Mouse (Mus musculus) midbrain, embryonic 16.5 days (tissue): ENCODE data around the gene Pax3. TPM values are rescaled to one million over a fixed set of nuclear protein-coding genes. Genes with fewer than 3 reads are reported as not detected.

Experiments
- ATAC-seq: fragments of 200-750 bp; cut with Nextera tagmentation; 2 replicates; pipeline ENCODE4 v1.8.0; 2017; ENCODE audit warnings: moderate TSS enrichment
- H3K27ac ChIP-seq: fragments of 300-500 bp; sonication (generic); 2 replicates; pipeline ENCODE4 v1.5.1; 2014; ENCODE audit warnings: mild to moderate bottlenecking, low read length, mixed read lengths
- H3K27me3 ChIP-seq: fragments of 300-500 bp; sonication (generic); 2 replicates; pipeline ENCODE4 v1.6.1; 2014; ENCODE audit warnings: low read depth, low read length, mixed read lengths; ENCODE audit not compliant: control insufficient read depth, insufficient read depth
- H3K36me3 ChIP-seq: fragments of 300-500 bp; sonication (generic); 2 replicates; pipeline ENCODE4 v1.6.1; 2014; ENCODE audit warnings: mild to moderate bottlenecking, low read length, moderate library complexity, mixed read lengths; ENCODE audit not compliant: control insufficient read depth, insufficient read depth
- H3K4me1 ChIP-seq: fragments of 300-500 bp; sonication (generic); 2 replicates; pipeline ENCODE4 v1.6.1; 2014; ENCODE audit warnings: mild to moderate bottlenecking, low read length, mixed read lengths; ENCODE audit not compliant: control insufficient read depth, insufficient read depth
- H3K4me2 ChIP-seq: fragments of 300-500 bp; sonication (generic); 2 replicates; pipeline ENCODE4 v1.6.1; 2014; ENCODE audit warnings: mild to moderate bottlenecking, low read length, mixed read lengths
- H3K4me3 ChIP-seq: fragments of 300-500 bp; sonication (generic); 2 replicates; pipeline ENCODE4 v1.5.1; 2014; ENCODE audit warnings: low read depth, mild to moderate bottlenecking, low read length, moderate library complexity, mixed read lengths
- H3K9ac ChIP-seq: fragments of 300-500 bp; sonication (generic); 2 replicates; pipeline ENCODE4 v1.6.1; 2014; ENCODE audit warnings: low read depth, low read length, mixed read lengths
- H3K9me3 ChIP-seq: fragments of 300-500 bp; sonication (generic); replicated peaks from 2 replicates; pipeline ENCODE4 v1.6.1; 2014; ENCODE audit warnings: mild to moderate bottlenecking, low read length, mixed read lengths; ENCODE audit not compliant: control insufficient read depth, poor library complexity, severe bottlenecking
- WGBS: fragments of 180-500 bp; shearing (Covaris S2); extraction: QIAGEN DNeasy Blood & Tissue Kit; methylation state at CpG from one replicate; pipeline ENCODE4 v1.1.7; 2014; 5-methylcytosine and 5-hydroxymethylcytosine counted together
- polyA plus RNA-seq: library from polyadenylated mRNA; unstranded; fragments of >200 nt; fragmentation: Nextera tagmentation; extraction: Ambion mirVana; gene quantifications from 2 replicates; pipeline ENCODE4 v1.2.1, GENCODE M21; 2015

Gene Pax3
- polyA plus RNA-seq, 1 experiment from 2014 or later, result 8.4 TPM

- H3K36me3 ChIP-seq, result no peaks in the 10 kb centered on the region
- H3K4me2 ChIP-seq, result 0 out of 2 replicates have a peak overlapping the region, but pooled peaks have one; percentile 14
- no peak overlapping the region for H3K9ac ChIP-seq
- H3K4me3 ChIP-seq, result peak overlapping the region; percentile 36
- H3K9me3 ChIP-seq, result no peaks in the 10 kb centered on the region
- no peak overlapping the region for H3K27ac ChIP-seq
- peaks cover 7% of the 10 kb centered on the region; the same call in 1 of the 2 replicates for H3K4me1 ChIP-seq
- no peak for ATAC-seq
- 9% methylated on average over 6 of the region's 6 CpGs for WGBS
- peaks cover 55% of the 10 kb centered on the region for H3K27me3 ChIP-seq
Observed at GRCm38 (mm10) chr1:78194381-78195047, 2.4 kb downstream of the Pax3 start.

- peaks cover 50% of the 10 kb centered on the region for H3K27me3 ChIP-seq
- WGBS, result 3% methylated on average over 20 of the region's 20 CpGs
- no peaks in the 10 kb centered on the region for H3K36me3 ChIP-seq
- peak overlapping the region; percentile 24 for H3K4me3 ChIP-seq
- H3K27ac ChIP-seq, result no peak overlapping the region
- H3K4me1 ChIP-seq, result peaks cover 9% of the 10 kb centered on the region; the same call in 1 of the 2 replicates
- no peak for ATAC-seq
- peak overlapping the region; percentile 39 for H3K4me2 ChIP-seq
- H3K9ac ChIP-seq, result peak overlapping the region; percentile 30; the same call in 1 of the 2 replicates
- no peaks in the 10 kb centered on the region for H3K9me3 ChIP-seq
Observed at GRCm38 (mm10) chr1:78193465-78193991, 3.4 kb downstream of the Pax3 start.

- H3K9ac ChIP-seq, result peak overlapping the region; percentile 30; the same call in 1 of the 2 replicates
- H3K4me2 ChIP-seq, result peak overlapping the region; percentile 39
- peaks cover 49% of the 10 kb centered on the region for H3K27me3 ChIP-seq
Observed at GRCm38 (mm10) chr1:78192746-78193464, 4.0 kb downstream of the Pax3 start.

GRCm38 (mm10) chr1:78192217-78192735 lies 4.7 kb downstream of the Pax3 start:
- peak overlapping the region; percentile 39 for H3K4me2 ChIP-seq
- peaks cover 46% of the 10 kb centered on the region for H3K27me3 ChIP-seq
- 0 out of 2 replicates have a peak overlapping the region, but pooled peaks have one; percentile 25 for H3K9ac ChIP-seq

More at GRCm38 (mm10) chr1:78192746-78193464, 4.0 kb downstream of the Pax3 start:
- H3K4me3 ChIP-seq, result peak overlapping the region; percentile 24
- H3K4me1 ChIP-seq, result peaks cover 9% of the 10 kb centered on the region; the same call in 1 of the 2 replicates
- no peak overlapping the region for H3K27ac ChIP-seq
- no peaks in the 10 kb centered on the region for H3K9me3 ChIP-seq
- H3K36me3 ChIP-seq, result no peaks in the 10 kb centered on the region
- WGBS, result 7% methylated on average over 20 of the region's 20 CpGs
- ATAC-seq, result no peak

GRCm38 (mm10) chr1:78191761-78192160 lies 5.2 kb downstream of the Pax3 start:
- H3K36me3 ChIP-seq, result no peaks in the 10 kb centered on the region
- peak overlapping the region; percentile 1; the same call in 1 of the 2 replicates for H3K4me3 ChIP-seq
- no peak for ATAC-seq
- H3K9me3 ChIP-seq, result no peaks in the 10 kb centered on the region
- no peak overlapping the region for H3K9ac ChIP-seq
- 36% methylated on average over 1 of the region's 1 CpGs for WGBS
- peak overlapping the region; percentile 35 for H3K27ac ChIP-seq
- peak overlapping the region; percentile 39 for H3K4me2 ChIP-seq
- H3K27me3 ChIP-seq, result peaks cover 47% of the 10 kb centered on the region
- H3K4me1 ChIP-seq, result peaks cover 9% of the 10 kb centered on the region; the same call in 1 of the 2 replicates

More at GRCm38 (mm10) chr1:78192217-78192735, 4.7 kb downstream of the Pax3 start:
- no peaks in the 10 kb centered on the region for H3K36me3 ChIP-seq
- H3K4me3 ChIP-seq, result peak overlapping the region; percentile 18
- H3K9me3 ChIP-seq, result no peaks in the 10 kb centered on the region
- peak overlapping the region; percentile 17; the same call in 1 of the 2 replicates for H3K27ac ChIP-seq
- WGBS, result 10% methylated on average over 19 of the region's 19 CpGs
- ATAC-seq, result no peak
- H3K4me1 ChIP-seq, result peaks cover 9% of the 10 kb centered on the region; the same call in 1 of the 2 replicates

GRCm38 (mm10) chr1:78191331-78191730 lies 5.6 kb downstream of the Pax3 start:
- no peak for ATAC-seq
- peak overlapping the region; percentile 35 for H3K27ac ChIP-seq
- H3K9me3 ChIP-seq, result no peaks in the 10 kb centered on the region
- 57% methylated on average over 1 of the region's 1 CpGs for WGBS
- H3K4me1 ChIP-seq, result peaks cover 5% of the 10 kb centered on the region; the same call in 1 of the 2 replicates
- no peak overlapping the region for H3K9ac ChIP-seq
- peaks cover 47% of the 10 kb centered on the region for H3K27me3 ChIP-seq
- no peaks in the 10 kb centered on the region for H3K36me3 ChIP-seq
- peak overlapping the region; percentile 39 for H3K4me2 ChIP-seq
- peak overlapping the region; percentile 1; the same call in 1 of the 2 replicates for H3K4me3 ChIP-seq

GRCm38 (mm10) chr1:78190386-78191111 lies 6.4 kb downstream of the Pax3 start:
- Histone ChIP-seq H3K27me3 (peaks cover 50% of the 10 kb centered on the region), H3K9me3 (no peaks in the 10 kb centered on the region), H3K4me3 (no peak overlapping the region), H3K36me3 (no peaks in the 10 kb centered on the region), H3K27ac (peak overlapping the region; percentile 77), H3K9ac (no peak overlapping the region), H3K4me2 (peak overlapping the region; percentile 63; the same call in 1 of the 2 replicates), H3K4me1 (peaks cover 5% of the 10 kb centered on the region; the same call in 1 of the 2 replicates)
- WGBS, result 3% methylated on average over 12 of the region's 12 CpGs
- peak; percentile 76 for ATAC-seq
